Mouse (Mus musculus) macrophage (primary cell): ENCODE results near the gene Kalrn. TPM values are rescaled to one million over a fixed set of nuclear protein-coding genes. Genes with fewer than 3 reads are reported as not detected.

Source experiments
- H3K27ac ChIP-seq: fragments of 350-480 bp; formaldehyde crosslinking; 2 replicates; pipeline ENCODE4 v1.9.0; 2021
- H3K36me3 ChIP-seq: fragments of 350-480 bp; formaldehyde crosslinking; 2 replicates; pipeline ENCODE4 v1.9.0; 2021; ENCODE audit errors: inconsistent target
- H3K4me3 ChIP-seq: fragments of 350-480 bp; formaldehyde crosslinking; 2 replicates; pipeline ENCODE4 v1.9.0; 2021; ENCODE audit errors: inconsistent target
- H3K79me2 ChIP-seq: fragments of 350-480 bp; formaldehyde crosslinking; 2 replicates; pipeline ENCODE4 v1.9.0; 2021; ENCODE audit errors: inconsistent target
- whole genome bisulfite sequencing: methylation state at CpG from one replicate; pipeline ENCODE4 v1.1.7; 2026; ENCODE audit warnings: inconsistent platforms; ENCODE audit not compliant: missing documents; 5-methylcytosine and 5-hydroxymethylcytosine counted together
- polyA plus RNA-seq: library from polyadenylated mRNA; stranded (reverse); fragments of 250-400 nt; gene quantifications from 3 replicates; pipeline ENCODE4 v1.2.4, GENCODE M21; 2018; ENCODE audit warnings: inconsistent platforms

Gene Kalrn
- polyA plus RNA-seq, 1 experiment from 2014 or later: 0.32 TPM

GRCm38 (mm10) chr16:34401216-34401615 is 172.1 kb downstream of the Kalrn start:
- H3K27ac ChIP-seq: no peak overlapping the region
- H3K4me3 ChIP-seq: no peak overlapping the region
- no peaks in the 10 kb centered on the region for H3K36me3 ChIP-seq
- no peaks in the 10 kb centered on the region for H3K79me2 ChIP-seq
- 71% methylated on average over 1 of the region's 1 CpGs for WGBS

DNA sequence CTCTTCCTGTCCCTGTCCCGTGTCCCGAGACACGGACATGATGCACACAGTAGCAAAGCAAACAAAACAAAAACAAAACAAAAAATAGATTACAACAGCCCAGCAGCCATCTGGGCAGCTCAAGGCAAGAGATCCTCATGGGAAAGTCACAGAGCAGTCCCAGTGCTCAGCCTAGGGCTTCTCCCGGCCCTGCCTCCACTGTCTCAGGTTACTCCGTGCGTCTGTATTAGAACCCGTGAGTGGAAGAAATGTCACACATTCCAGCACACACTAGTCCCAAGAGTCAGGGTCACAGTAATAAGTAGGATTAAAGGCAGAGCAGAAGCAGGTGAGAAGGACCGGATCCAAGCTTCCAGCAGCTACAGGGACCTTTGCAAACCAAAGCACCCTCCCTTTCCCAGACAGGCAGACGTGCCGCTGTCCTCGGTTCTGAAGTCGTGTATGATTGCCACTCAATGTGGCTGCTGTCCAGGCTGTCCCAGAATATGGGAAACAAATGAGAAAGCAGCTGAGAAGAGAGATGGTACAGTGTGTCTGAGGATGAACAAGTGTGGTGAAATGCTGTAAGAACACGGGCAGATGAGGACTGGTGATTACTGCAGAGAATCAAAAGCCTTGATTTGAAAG is 173.1 kb downstream of the Kalrn start:
- Histone ChIP-seq H3K36me3 (no peaks in the 10 kb centered on the region), H3K4me3 (no peak overlapping the region), H3K79me2 (no peaks in the 10 kb centered on the region), H3K27ac (no peak overlapping the region)
- 59% methylated on average over 13 of the region's 13 CpGs for WGBS

GRCm38 (mm10) chr16:34395221-34395811 is 178.0 kb downstream of the Kalrn start:
- Histone ChIP-seq H3K36me3 (no peaks in the 10 kb centered on the region), H3K4me3 (no peak overlapping the region), H3K27ac (no peak overlapping the region), H3K79me2 (no peaks in the 10 kb centered on the region)

DNA sequence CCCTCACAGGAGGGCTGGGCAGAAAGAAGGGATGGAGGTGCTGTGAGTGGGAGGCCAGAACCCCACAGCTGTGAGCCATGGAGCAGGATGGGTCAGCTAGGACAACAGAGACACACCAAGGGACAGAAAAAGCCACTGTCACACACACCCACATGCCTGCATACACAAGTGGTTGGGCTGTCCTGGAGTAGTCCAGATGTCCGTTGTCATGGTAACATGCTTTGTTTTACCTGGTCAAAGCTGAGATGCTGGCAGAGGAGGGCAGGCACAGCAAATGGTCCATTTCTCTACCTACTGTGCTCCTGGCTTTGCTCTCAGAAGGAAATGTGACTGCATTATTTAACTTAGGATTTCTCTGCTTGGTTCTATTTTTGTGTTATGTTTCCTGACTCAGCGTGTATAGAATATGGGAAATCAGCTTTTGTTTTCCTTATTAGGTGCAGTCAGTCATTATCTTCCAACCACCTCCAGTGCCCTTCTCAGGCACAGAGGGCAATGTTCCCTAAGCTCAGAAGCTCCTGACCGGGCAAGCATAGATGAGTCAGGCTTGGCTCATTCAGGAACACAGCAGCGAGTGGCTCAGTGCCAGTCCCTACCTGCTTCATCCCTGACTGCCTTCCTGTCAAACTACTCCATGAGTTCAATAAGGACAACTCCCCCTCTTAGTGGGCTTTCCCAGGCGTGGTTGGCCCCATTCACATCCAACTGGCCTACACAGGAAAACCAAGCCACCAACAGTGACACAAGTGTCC is 183.6 kb downstream of the Kalrn start:
- no peak overlapping the region for H3K27ac ChIP-seq
- H3K4me3 ChIP-seq: no peak overlapping the region
- WGBS: 81% methylated on average over 5 of the region's 5 CpGs
- H3K36me3 ChIP-seq: no peaks in the 10 kb centered on the region
- no peaks in the 10 kb centered on the region for H3K79me2 ChIP-seq

- no peak overlapping the region for H3K4me3 ChIP-seq
- H3K27ac ChIP-seq: no peak overlapping the region
- H3K79me2 ChIP-seq: no peaks in the 10 kb centered on the region
- no peaks in the 10 kb centered on the region for H3K36me3 ChIP-seq
- 81% methylated on average over 6 of the region's 6 CpGs for WGBS
These were observed 184.5 kb downstream of the Kalrn start for GRCm38 (mm10) chr16:34388871-34389270.

DNA sequence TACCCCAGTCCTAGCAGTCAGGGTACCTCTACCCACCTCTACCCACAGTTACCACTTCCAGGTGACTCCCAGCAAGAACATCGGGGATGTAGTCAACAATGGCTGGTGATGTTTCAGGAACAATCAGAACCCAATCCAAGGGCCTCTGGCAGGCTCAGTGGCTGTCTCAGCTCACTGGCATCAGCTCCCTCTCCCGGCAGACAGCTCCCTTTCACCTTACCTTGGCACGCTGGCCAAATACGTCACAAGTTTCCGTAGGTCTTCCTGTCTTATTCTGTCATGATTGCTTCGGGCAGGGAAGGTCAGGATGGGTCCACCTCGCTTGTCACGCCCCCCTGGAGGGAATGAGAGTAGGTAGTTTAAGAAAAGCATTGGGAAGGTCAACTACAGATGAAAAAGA is 188.3 kb downstream of the Kalrn start:
- Histone ChIP-seq H3K4me3 (no peak overlapping the region), H3K36me3 (no peaks in the 10 kb centered on the region), H3K79me2 (no peaks in the 10 kb centered on the region), H3K27ac (no peak overlapping the region)
- 86% methylated on average over 8 of the region's 8 CpGs for WGBS

DNA sequence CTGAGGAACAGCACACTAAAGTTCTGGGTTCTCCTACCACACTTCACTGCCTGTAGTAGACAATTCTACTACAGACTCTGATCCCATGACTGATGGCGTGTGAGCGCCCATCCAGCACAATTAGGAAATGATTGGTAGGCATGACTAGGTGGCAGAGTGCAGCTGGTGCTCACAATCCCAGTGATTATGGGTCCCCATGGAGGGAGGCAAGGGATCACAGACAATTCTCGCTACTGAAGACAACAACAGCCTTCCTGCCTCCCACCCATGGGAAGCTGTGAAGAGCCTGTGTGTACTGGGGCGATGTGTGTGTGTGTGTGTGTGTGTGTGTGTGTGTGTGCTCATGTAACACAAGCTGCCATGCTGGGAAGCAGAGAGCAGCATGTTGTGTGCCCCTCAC is 190.3 kb downstream of the Kalrn start:
- 83% methylated on average over 4 of the region's 4 CpGs for WGBS
- no peaks in the 10 kb centered on the region for H3K79me2 ChIP-seq
- no peaks in the 10 kb centered on the region for H3K36me3 ChIP-seq
- no peak overlapping the region for H3K4me3 ChIP-seq
- no peak overlapping the region for H3K27ac ChIP-seq

DNA sequence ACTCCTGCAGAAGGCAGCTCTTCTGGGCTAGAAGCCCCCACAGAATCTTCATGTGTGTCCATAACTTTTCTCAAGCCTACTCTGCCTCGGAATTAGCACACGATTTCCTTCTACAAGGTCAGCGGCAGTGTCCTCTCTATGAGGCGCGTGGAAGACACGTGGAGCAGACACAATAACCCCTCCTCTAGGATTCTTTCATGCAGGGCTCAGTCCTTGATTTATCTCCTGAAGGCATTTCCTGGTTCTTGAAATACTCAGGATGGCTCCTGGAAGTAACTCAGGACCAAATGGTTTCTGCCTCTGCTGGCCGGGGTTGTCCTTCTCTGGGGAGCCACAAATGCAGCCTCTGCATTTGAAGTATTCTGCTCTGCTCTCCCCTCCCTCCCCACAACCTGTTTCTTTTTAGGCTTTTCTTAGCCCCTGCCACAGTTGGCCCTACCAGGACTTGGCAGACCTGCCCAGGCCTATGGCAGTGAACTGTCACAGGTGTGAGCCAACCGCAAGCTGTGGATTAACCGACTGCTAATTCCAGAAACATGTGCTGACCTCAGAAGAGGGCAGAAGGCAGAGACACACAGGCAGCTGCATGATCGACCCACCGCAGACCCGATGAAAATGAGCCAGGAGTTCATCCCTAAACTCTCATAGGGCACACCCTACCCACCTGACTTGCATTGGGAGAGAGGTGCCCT is 197.0 kb downstream of the Kalrn start:
- H3K27ac ChIP-seq: no peak overlapping the region
- no peaks in the 10 kb centered on the region for H3K79me2 ChIP-seq
- WGBS: 86% methylated on average over 12 of the region's 12 CpGs
- H3K4me3 ChIP-seq: no peak overlapping the region
- H3K36me3 ChIP-seq: no peaks in the 10 kb centered on the region

GRCm38 (mm10) chr16:34373519-34373918 is 199.8 kb downstream of the Kalrn start:
- Histone ChIP-seq H3K36me3 (no peaks in the 10 kb centered on the region), H3K4me3 (no peak overlapping the region), H3K79me2 (no peaks in the 10 kb centered on the region), H3K27ac (no peak overlapping the region)
- 70% methylated on average over 4 of the region's 4 CpGs for WGBS

DNA sequence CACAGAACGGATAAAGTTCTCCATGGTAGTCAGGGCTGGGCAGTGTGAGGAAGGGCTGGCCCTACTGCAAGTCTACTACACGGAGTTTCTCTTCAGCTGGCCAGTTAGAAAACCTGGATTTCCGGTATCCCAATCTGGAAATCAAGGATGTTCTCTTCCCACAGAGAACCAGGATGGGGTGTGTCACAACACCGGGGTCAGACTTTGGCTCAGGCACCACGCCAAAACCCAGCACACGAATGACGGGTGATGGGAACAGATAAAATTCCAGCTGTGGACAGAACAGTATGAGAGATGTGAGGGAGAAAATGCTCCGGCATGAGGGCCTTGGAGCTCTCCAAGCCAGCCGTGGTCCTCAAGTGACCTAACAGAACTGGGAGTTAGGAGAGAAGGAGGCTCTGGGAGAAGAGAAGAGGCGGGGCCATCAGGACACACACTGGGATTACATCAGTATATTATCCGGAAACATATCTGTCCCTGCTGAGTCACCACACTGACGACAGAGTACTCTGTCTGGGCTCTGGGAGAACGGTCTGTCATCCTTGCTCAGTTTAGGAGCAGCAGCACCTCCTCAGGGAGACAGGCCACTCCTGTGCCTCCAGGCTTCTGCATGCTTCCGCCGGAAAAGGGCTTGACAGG is 201.1 kb downstream of the Kalrn start:
- whole genome bisulfite sequencing: 83% methylated on average over 15 of the region's 15 CpGs
- Histone ChIP-seq H3K27ac (no peak overlapping the region), H3K36me3 (no peaks in the 10 kb centered on the region)

DNA sequence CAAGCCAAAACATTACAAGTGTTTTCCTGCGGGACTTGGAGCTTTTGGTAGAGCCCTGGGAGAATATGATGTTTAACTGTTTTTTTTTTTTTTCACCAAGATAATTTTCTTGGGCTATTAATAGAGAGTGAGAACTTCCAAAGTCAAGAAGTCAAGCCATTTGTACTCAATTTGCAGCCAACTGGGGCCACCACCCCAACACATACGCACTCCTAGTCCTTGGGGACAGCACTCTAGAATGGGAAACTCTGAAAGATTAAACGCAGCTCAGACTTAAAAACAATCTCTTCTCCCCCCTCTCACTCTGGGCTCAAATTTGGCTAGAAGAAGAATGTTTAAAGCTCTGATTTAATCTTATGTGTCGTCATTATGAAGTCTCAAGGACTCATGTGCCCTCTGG is 214.1 kb downstream of the Kalrn start:
- no peaks in the 10 kb centered on the region for H3K79me2 ChIP-seq
- no peak overlapping the region for H3K4me3 ChIP-seq
- H3K27ac ChIP-seq: no peak overlapping the region
- no peaks in the 10 kb centered on the region for H3K36me3 ChIP-seq
- 93% methylated on average over 4 of the region's 4 CpGs for WGBS

More for the DNA sequence above, 201.1 kb downstream of the Kalrn start:
- no peak overlapping the region for H3K4me3 ChIP-seq
- no peaks in the 10 kb centered on the region for H3K79me2 ChIP-seq

DNA sequence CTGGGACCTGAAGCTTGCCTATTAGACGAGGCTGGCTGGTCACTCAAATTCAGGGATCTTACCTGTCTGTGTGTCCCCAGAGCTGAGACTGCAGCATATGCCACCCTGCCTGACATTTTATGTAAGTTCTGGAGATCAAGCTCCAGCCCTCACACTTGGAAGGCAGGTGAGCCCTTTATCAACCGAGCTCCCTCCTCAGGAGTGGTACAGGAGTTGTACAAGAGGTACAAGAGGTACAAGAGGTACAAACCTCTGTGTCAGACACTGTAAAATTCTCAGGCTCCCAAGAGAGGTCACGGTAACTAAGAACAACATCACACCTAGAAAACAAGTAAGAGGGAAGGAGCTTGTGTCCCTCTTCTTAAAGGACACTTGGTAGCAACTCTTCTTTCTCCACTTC is 217.8 kb downstream of the Kalrn start:
- no peaks in the 10 kb centered on the region for H3K79me2 ChIP-seq
- no peak overlapping the region for H3K27ac ChIP-seq
- H3K4me3 ChIP-seq: no peak overlapping the region
- WGBS: 92% methylated on average over 3 of the region's 3 CpGs
- H3K36me3 ChIP-seq: no peaks in the 10 kb centered on the region

DNA sequence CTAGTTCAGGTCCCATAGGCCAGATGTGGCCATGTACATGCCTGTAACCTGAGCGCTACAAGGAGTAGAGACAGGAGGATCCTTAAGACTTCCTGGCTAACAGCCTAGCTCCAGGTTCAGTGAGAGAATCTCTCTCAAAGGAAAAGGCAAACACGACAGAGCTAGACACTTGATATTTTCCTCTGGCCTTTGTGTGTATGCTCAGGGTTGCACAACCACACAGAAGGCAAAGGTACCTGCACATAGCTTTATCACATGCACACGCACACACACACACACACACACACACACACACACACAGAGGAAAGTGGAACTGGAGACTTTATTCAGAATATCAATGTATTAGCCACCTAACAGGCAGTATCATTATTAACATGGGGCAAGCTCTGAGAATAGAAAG is 219.3 kb downstream of the Kalrn start:
- Histone ChIP-seq H3K27ac (no peak overlapping the region), H3K79me2 (no peaks in the 10 kb centered on the region), H3K4me3 (no peak overlapping the region), H3K36me3 (no peaks in the 10 kb centered on the region)
- 83% methylated on average over 3 of the region's 3 CpGs for WGBS

GRCm38 (mm10) chr16:34352747-34353146 is 220.6 kb downstream of the Kalrn start:
- Histone ChIP-seq H3K27ac (no peak overlapping the region), H3K36me3 (no peaks in the 10 kb centered on the region), H3K79me2 (no peaks in the 10 kb centered on the region), H3K4me3 (no peak overlapping the region)
- WGBS: 79% methylated on average over 6 of the region's 6 CpGs
